ENCODE assay signal across 14 mouse cellular contexts in genomic region chr1:85270466-85270865, GRCm38 (mm10). TPM values are rescaled to one million over a fixed set of nuclear protein-coding genes. Genes with fewer than 3 reads are reported as not detected.
"Had no signal": no experiment of that assay in that cellular context is flagged by ENCODE, and none has a peak within 500 bp of the region (broad histone marks: within the 10 kb centered on the region; RNA-seq: fewer than 3 reads in every experiment).

C130026I21Rik (minus strand) TSS chr1:85270566.

RNA-seq across cellular contexts. Expression of gene C130026I21Rik, which starts in this region (rescaled TPM):
- total RNA-seq: gastrocnemius, postnatal 14 days; gastrocnemius, postnatal 36 days had no signal
- polyA plus RNA-seq: heart, adult 2 months; heart, embryonic 11.5 days; heart, embryonic 13.5 days; heart, embryonic 15.5 days; hindbrain, embryonic 10.5 days; hindbrain, embryonic 12.5 days; intestine, embryonic 14.5 days; kidney, embryonic 15.5 days; limb, embryonic 11.5 days; limb, embryonic 13.5 days; liver, adult 2 months; liver, embryonic 12.5 days had no signal
